Mouse (Mus musculus): ENCODE results near the gene Nhlh1. TPM values are rescaled to one million over a fixed set of nuclear protein-coding genes. Genes with fewer than 3 reads are reported as not detected.

Gene Nhlh1
- polyA plus RNA-seq, 1 experiment from 2014 or later: not detected

- Histone ChIP-seq H3K27ac (replicated peaks) (no peak overlapping the region), H3K9ac (ENCODE audit: low read length) (no peak overlapping the region), H3K9me3 (ENCODE audit: control insufficient read depth, low read length) (no peaks in the 10 kb centered on the region), H3K27me3 (ENCODE audit: control insufficient read depth, insufficient read depth, low read length) (peaks cover 4% of the 10 kb centered on the region; the same call in 1 of the 2 replicates), H3K4me3 (ENCODE audit: low read depth, low read length) (no peak overlapping the region), H3K4me1 (replicated peaks; ENCODE audit: control insufficient read depth, insufficient read depth) (0 out of 2 replicates have a peak, but pooled peaks cover 3% of the 10 kb centered on the region), H3K4me2 (replicated peaks; ENCODE audit: low read depth) (no peak overlapping the region), H3K36me3 (ENCODE audit: control insufficient read depth, insufficient read depth, low read length) (no peaks in the 10 kb centered on the region)
- TF ChIP-seq CTCF (IDR thresholded peaks at IDR 0.05; ENCODE audit: low read depth) (no peak), EP300 (optimal IDR thresholded peaks at IDR 0.05) (no peak)
- 58% methylated on average over 7 of the region's 7 CpGs for WGBS
- DNase-seq (ENCODE audit: low spot score) (no peak), ATAC-seq (ENCODE audit: low FRiP score, low TSS enrichment) (no peak)
These were observed 1.5 kb upstream of the Nhlh1 start for GRCm38 (mm10) chr1:172058874-172059273.

GRCm38 (mm10) chr1:172058321-172058720 is 948 bp upstream of the Nhlh1 start:
- Histone ChIP-seq H3K4me2 (replicated peaks; ENCODE audit: low read depth) (no peak overlapping the region), H3K9ac (ENCODE audit: low read length) (no peak overlapping the region), H3K36me3 (ENCODE audit: control insufficient read depth, insufficient read depth, low read length) (no peaks in the 10 kb centered on the region), H3K4me1 (replicated peaks; ENCODE audit: control insufficient read depth, insufficient read depth) (0 out of 2 replicates have a peak, but pooled peaks cover 4% of the 10 kb centered on the region), H3K9me3 (ENCODE audit: control insufficient read depth, low read length) (no peaks in the 10 kb centered on the region), H3K4me3 (ENCODE audit: low read depth, low read length) (no peak overlapping the region), H3K27ac (replicated peaks) (no peak overlapping the region), H3K27me3 (ENCODE audit: control insufficient read depth, insufficient read depth, low read length) (peaks cover 4% of the 10 kb centered on the region; the same call in 1 of the 2 replicates)
- DNase-seq (ENCODE audit: low spot score) (no peak), ATAC-seq (ENCODE audit: low FRiP score, low TSS enrichment) (no peak)
- WGBS: 70% methylated on average over 6 of the region's 6 CpGs
- TF ChIP-seq CTCF (IDR thresholded peaks at IDR 0.05; ENCODE audit: low read depth) (no peak), EP300 (optimal IDR thresholded peaks at IDR 0.05) (no peak)

- Histone ChIP-seq H3K4me1 (replicated peaks; ENCODE audit: control insufficient read depth, insufficient read depth) (0 out of 2 replicates have a peak, but pooled peaks cover 4% of the 10 kb centered on the region), H3K9ac (ENCODE audit: low read length) (no peak overlapping the region), H3K4me2 (replicated peaks; ENCODE audit: low read depth) (no peak overlapping the region), H3K36me3 (ENCODE audit: control insufficient read depth, insufficient read depth, low read length) (no peaks in the 10 kb centered on the region), H3K9me3 (ENCODE audit: control insufficient read depth, low read length) (no peaks in the 10 kb centered on the region), H3K27ac (replicated peaks) (no peak overlapping the region), H3K27me3 (ENCODE audit: control insufficient read depth, insufficient read depth, low read length) (peaks cover 4% of the 10 kb centered on the region; the same call in 1 of the 2 replicates), H3K4me3 (ENCODE audit: low read depth, low read length) (no peak overlapping the region)
- WGBS: 73% methylated on average over 4 of the region's 4 CpGs
- no peak for DNase-seq (ENCODE audit: low spot score)
- TF ChIP-seq EP300 (optimal IDR thresholded peaks at IDR 0.05): no peak
- ATAC-seq (ENCODE audit: low FRiP score, low TSS enrichment): no peak
These were observed 1.1 kb downstream of the Nhlh1 start for GRCm38 (mm10) chr1:172056251-172056650.

- H3K9ac ChIP-seq (ENCODE audit: low read length): peak overlapping the region; percentile 35; the same call in 1 of the 2 replicates
- no peaks in the 10 kb centered on the region for H3K36me3 ChIP-seq (ENCODE audit: control insufficient read depth, insufficient read depth, low read length)
- ATAC-seq (ENCODE audit: low FRiP score, low TSS enrichment) (0 out of 2 replicates have a peak, but pooled peaks have one; percentile 18), DNase-seq (ENCODE audit: low spot score) (no peak)
- WGBS: 4% methylated on average over 42 of the region's 42 CpGs
- H3K27me3 ChIP-seq (ENCODE audit: control insufficient read depth, insufficient read depth, low read length): peaks cover 4% of the 10 kb centered on the region; the same call in 1 of the 2 replicates
- H3K27ac ChIP-seq (replicated peaks): no peak overlapping the region
- 0 out of 2 replicates have a peak, but pooled peaks cover 4% of the 10 kb centered on the region for H3K4me1 ChIP-seq (replicated peaks; ENCODE audit: control insufficient read depth, insufficient read depth)
- no peaks in the 10 kb centered on the region for H3K9me3 ChIP-seq (ENCODE audit: control insufficient read depth, low read length)
- H3K4me3 ChIP-seq (ENCODE audit: low read depth, low read length): peak overlapping the region; percentile 27
- peak overlapping the region; percentile 47 for H3K4me2 ChIP-seq (replicated peaks; ENCODE audit: low read depth)
- TF ChIP-seq CTCF (IDR thresholded peaks at IDR 0.05; ENCODE audit: low read depth): no peak
- no peak for TF ChIP-seq EP300 (optimal IDR thresholded peaks at IDR 0.05)
These were observed 3.6 kb downstream of the Nhlh1 start for GRCm38 (mm10) chr1:172053541-172054440.

GRCm38 (mm10) chr1:172052766-172053279 is 4.5 kb downstream of the Nhlh1 start:
- H3K27me3 ChIP-seq (ENCODE audit: control insufficient read depth, insufficient read depth, low read length): peaks cover 4% of the 10 kb centered on the region; the same call in 1 of the 2 replicates
- H3K4me2 ChIP-seq (replicated peaks; ENCODE audit: low read depth): no peak overlapping the region
- 12% methylated on average over 9 of the region's 10 CpGs for WGBS
- ATAC-seq (ENCODE audit: low FRiP score, low TSS enrichment) (no peak), DNase-seq (ENCODE audit: low spot score) (no peak)
- no peak overlapping the region for H3K27ac ChIP-seq (replicated peaks)
- 0 out of 2 replicates have a peak, but pooled peaks cover 4% of the 10 kb centered on the region for H3K4me1 ChIP-seq (replicated peaks; ENCODE audit: control insufficient read depth, insufficient read depth)
- no peaks in the 10 kb centered on the region for H3K36me3 ChIP-seq (ENCODE audit: control insufficient read depth, insufficient read depth, low read length)
- H3K4me3 ChIP-seq (ENCODE audit: low read depth, low read length): no peak overlapping the region
- TF ChIP-seq CTCF (IDR thresholded peaks at IDR 0.05; ENCODE audit: low read depth) (no peak), EP300 (optimal IDR thresholded peaks at IDR 0.05) (no peak)
- no peaks in the 10 kb centered on the region for H3K9me3 ChIP-seq (ENCODE audit: control insufficient read depth, low read length)
- H3K9ac ChIP-seq (ENCODE audit: low read length): no peak overlapping the region

All from stomach, postnatal 0 days (tissue).